Mouse (Mus musculus): Measurements from ENCODE around the gene Map1s.

DNA sequence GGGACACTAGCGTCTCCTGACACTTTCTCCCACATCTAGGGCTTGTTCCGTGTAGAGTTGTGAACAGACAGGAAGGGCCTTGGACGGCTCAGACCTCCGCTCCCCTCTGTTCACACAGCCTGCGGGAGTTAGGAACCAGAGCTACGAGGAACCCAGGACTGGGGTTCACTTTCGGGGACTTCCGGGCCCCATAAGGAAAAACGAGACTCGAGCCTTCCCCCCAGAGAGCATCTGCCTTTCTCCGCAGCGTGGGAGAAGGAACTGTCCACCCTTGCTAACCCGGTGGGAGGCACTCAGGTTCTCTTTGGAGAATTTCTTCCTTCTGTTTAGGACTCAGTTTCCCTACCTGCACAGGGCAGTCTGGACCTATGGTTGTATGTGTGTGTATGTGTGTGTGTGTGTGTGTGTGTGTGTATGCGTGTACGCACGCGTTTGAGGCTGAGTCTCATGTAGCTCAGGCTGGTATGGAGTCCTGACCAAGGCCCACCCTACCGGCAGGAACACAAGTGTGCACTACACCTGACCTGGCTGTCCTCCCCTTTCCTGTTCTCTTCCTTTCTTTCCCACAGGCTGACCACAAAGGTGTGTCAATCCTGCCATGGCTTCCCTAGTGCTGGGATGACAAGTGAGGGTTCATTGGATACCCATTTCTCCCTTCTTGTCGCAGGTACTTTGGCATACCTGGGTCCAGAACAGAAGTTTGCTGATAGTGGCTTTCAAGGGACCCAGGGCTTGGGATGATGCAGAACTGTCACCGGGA lies 12.7 kb upstream of the Map1s start:
- no peak for TF ChIP-seq POLR2A (IDR thresholded peaks at IDR 0.05; ENCODE audit: low read depth, low read length)
- no peak for TF ChIP-seq CTCF (conservative IDR thresholded peaks at IDR 0.05; ENCODE audit: insufficient read depth, insufficient read length, low read depth, low read length)

All from kidney, adult 2 months (tissue).